Mouse (Mus musculus) hematopoietic stem cell, adult 5-6 weeks (primary cell): ENCODE measurements around the gene Selenbp1. TPM values are rescaled to one million over a fixed set of nuclear protein-coding genes. Genes with fewer than 3 reads are reported as not detected.
A peak's percentile ranks its signal among the peaks of the same experiment; 100 is the strongest.

ENCODE experiments used
- ATAC-seq, 2 experiments: fragments of 125-278 bp in 1 of 2; replicated peaks in 1 of 2; 2 replicates each; pipeline ENCODE4 v1.8.0; 2016 to 2017; ENCODE audit warnings: inconsistent platforms in 2 of 2, mild to moderate bottlenecking in 2 of 2, moderate number of reproducible peaks in 2 of 2, low read depth in 1 of 2, moderate TSS enrichment in 1 of 2; ENCODE audit not compliant: low FRiP score in 2 of 2, poor library complexity in 2 of 2, severe bottlenecking in 2 of 2, insufficient read depth in 1 of 2, low TSS enrichment in 1 of 2
- total RNA-seq: library from RNA; stranded (forward); fragments of 172-1452, 232-1000 nt; gene quantifications from 2 replicates; pipeline ENCODE4 v1.2.3, GENCODE M21; 2017

Gene Selenbp1
- total RNA-seq, 1 experiment from 2014 or later = 49.6 TPM

DNA sequence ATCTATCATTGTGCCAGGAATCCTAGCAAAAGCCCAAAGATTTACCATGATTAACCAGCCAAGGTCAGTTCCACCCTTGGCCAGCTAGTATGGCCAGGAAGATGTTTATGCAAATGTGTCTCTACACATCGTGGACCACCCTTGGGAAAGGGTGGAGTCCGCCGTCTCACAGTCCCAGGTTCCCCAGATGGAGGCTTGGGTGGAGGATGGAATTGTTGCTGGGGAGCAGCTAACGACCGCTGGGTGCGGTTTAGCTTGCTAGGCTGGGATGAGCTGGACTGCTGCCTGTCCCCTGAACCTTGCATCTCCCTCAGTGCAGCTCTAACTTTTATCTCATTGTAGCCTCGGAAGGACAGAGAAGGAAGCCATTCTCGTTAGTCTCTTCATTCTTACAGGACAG, 27.0 kb downstream of the Selenbp1 start:
- ATAC-seq = no peak

- ATAC-seq = no peak
Measured at GRCm38 (mm10) chr3:94960322-94960721, 27.5 kb downstream of the Selenbp1 start.

GRCm38 (mm10) chr3:94964989-94965388, 32.1 kb downstream of the Selenbp1 start:
- no peak for ATAC-seq

- ATAC-seq = no peak
Measured at GRCm38 (mm10) chr3:94965878-94966277, 33.0 kb downstream of the Selenbp1 start.

GRCm38 (mm10) chr3:94972552-94972951, 39.7 kb downstream of the Selenbp1 start:
- ATAC-seq = no peak

- no peak for ATAC-seq
Measured at GRCm38 (mm10) chr3:94973620-94974019, 40.8 kb downstream of the Selenbp1 start.

GRCm38 (mm10) chr3:94974026-94974527, 41.2 kb downstream of the Selenbp1 start:
- ATAC-seq = no peak

DNA sequence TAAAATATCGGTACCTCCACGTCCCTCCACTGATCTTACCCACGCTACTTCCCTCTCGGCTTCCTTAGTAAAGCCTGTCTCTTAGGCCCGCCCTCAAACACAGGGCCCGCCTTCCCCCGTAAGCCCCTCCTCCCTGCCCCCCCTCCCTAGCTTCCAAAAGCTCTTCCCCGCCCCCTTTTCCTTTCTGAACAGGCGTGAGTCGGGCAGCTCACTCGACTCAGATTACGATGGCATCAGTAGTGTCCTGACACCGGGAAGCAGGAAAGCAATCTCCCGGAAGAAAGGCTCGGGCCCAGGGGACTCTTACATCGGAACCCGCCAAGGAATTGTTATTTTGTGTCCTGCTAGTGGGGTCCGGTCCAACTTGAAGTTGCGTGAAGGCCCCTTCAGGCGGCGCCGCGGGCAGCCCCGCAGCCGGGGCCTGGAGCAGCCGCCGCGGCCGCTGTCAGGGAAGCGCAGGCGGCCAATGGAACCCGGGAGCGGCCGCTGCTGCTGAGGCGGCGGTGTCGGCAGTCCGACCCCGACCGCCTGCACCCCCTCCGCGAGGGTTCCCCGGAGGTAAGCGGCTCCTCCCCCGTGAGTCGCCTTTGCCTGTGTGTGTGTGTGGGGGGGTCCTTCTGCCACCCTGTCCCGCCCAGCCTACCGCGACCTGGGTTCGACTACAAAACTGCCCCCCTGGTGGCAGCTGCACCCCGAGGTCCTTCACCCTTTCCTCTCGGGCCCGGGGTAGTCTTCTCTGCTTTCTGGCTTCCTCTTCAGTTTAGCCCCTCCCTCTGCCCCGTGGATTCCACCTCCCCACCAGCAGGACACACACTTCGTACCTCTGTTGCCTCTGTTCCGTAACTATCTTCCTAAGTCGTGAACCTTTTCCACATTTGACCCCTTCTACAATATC, 41.9 kb downstream of the Selenbp1 start, which contains the start of gene Pi4kb:
TSS of gene Pi4kb (plus strand) at position 204 of the 895 bp plus-strand sequence.
- ATAC-seq = peak; percentile 83 to 88

- ATAC-seq = no peak
Measured at GRCm38 (mm10) chr3:94984312-94984711, 51.5 kb downstream of the Selenbp1 start.

GRCm38 (mm10) chr3:94985513-94985912, 52.7 kb downstream of the Selenbp1 start:
- ATAC-seq = no peak

DNA sequence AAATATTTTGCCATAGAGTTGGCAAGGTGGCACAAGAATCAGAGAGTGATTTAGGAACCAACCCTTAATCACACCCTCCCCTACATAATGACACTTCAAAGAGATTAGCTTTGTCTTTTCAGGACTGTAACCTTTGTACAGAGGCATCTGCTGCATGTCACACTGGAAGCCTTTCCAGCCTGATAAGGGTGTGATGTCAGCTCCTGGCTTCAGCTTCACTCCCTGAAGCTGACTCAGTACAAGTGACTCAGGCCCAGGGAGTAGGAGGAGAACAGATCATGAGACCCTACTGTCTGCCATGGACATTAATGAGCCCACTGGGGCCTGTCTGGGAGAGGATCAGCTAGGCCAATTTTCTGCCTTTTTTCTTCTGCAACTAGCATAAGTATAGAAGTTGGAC, 54.7 kb downstream of the Selenbp1 start:
- no peak; a peak in 1 of 4 replicates for ATAC-seq

- ATAC-seq = no peak
Measured at GRCm38 (mm10) chr3:94989159-94989761, 56.4 kb downstream of the Selenbp1 start.

Other genes starting within 250 kb of the Selenbp1 start
- 0.19 TPM in 1 of 2 replicates, not detected in the other for gene Selenbp2, start 239.5 kb upstream of the Selenbp1 start, total RNA-seq
- gene Cgn, start 146.6 kb upstream of the Selenbp1 start, total RNA-seq = not detected in 2 replicates
- gene Pogz, start 95.5 kb upstream of the Selenbp1 start, total RNA-seq = 25.1 and 26.9 TPM in 2 replicates
- gene Psmb4, start 46.1 kb upstream of the Selenbp1 start, total RNA-seq = 170 and 200 TPM in 2 replicates
- 28.1 and 39.0 TPM in 2 replicates for gene Rfx5, start 21.0 kb downstream of the Selenbp1 start, total RNA-seq
- 28.3 and 34.2 TPM in 2 replicates for gene Pi4kb, start 41.7 kb downstream of the Selenbp1 start, total RNA-seq
- 26.6 and 29.0 TPM in 2 replicates for gene Zfp687, start 82.4 kb downstream of the Selenbp1 start, total RNA-seq
- gene Psmd4, start 109.6 kb downstream of the Selenbp1 start, total RNA-seq = 164 and 233 TPM in 2 replicates
- 20.9 and 23.1 TPM in 2 replicates for gene Pip5k1a, start 173.9 kb downstream of the Selenbp1 start, total RNA-seq
- 63.2 and 229 TPM in 2 replicates for gene Vps72, start 178.0 kb downstream of the Selenbp1 start, total RNA-seq
- gene Tmod4, start 191.4 kb downstream of the Selenbp1 start, total RNA-seq = 0.63 TPM in 1 of 2 replicates, not detected in the other
- gene Scnm1, start 201.0 kb downstream of the Selenbp1 start, total RNA-seq = 96.4 and 116 TPM in 2 replicates
- gene Lysmd1, start 201.0 kb downstream of the Selenbp1 start, total RNA-seq = 8.6 and 10.4 TPM in 2 replicates
- 15.2 and 16.3 TPM in 2 replicates for gene Tnfaip8l2, start 209.3 kb downstream of the Selenbp1 start, total RNA-seq
- gene Sema6c, start 227.4 kb downstream of the Selenbp1 start, total RNA-seq = 0.31 and 1.3 TPM in 2 replicates